Mouse (Mus musculus) kidney, adult 2 months (tissue): Measurements from ENCODE around the gene Rerg.

Source experiments
- CTCF ChIP-seq: fragments of 200-500 bp; conservative IDR thresholded peaks from 2 replicates; pipeline ENCODE4 v1.5.1; 2011; ENCODE audit warnings: low read depth, mild to moderate bottlenecking, control low read depth, low read length, moderate library complexity, mixed read lengths; ENCODE audit not compliant: insufficient read depth, insufficient read length
- POLR2A ChIP-seq: fragments of 200-500 bp; IDR thresholded peaks from one replicate; pipeline ENCODE4 v1.6.1; 2011; ENCODE audit warnings: low read depth, low read length, control low read depth

DNA sequence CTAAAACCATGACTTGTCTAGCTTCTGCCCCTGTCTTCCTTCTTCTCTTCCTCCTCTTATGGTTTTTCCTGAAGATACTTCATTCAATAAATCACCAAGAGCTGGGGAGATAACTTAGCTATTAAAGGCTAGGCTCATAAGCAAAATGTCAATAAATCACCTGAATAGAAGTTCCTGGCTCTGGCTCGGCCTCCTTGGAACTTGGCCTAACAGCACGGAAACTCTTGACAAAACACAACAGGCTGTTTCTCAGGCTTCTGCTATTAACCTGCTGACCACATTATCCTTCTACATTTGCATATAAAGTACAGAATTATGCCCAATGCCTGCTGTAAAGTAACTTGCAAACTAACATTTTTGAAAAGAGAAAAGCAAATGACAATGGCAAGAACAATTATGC is 41.1 kb upstream of the Rerg start:
- no peak for TF ChIP-seq POLR2A
- no peak for TF ChIP-seq CTCF
